Mouse (Mus musculus): ENCODE data around the gene Pla2g2f. TPM values are rescaled to one million over a fixed set of nuclear protein-coding genes. Genes with fewer than 3 reads are reported as not detected.

Pla2g2f gene
- polyA plus RNA-seq, 1 experiment, result 14.5 TPM

DNA sequence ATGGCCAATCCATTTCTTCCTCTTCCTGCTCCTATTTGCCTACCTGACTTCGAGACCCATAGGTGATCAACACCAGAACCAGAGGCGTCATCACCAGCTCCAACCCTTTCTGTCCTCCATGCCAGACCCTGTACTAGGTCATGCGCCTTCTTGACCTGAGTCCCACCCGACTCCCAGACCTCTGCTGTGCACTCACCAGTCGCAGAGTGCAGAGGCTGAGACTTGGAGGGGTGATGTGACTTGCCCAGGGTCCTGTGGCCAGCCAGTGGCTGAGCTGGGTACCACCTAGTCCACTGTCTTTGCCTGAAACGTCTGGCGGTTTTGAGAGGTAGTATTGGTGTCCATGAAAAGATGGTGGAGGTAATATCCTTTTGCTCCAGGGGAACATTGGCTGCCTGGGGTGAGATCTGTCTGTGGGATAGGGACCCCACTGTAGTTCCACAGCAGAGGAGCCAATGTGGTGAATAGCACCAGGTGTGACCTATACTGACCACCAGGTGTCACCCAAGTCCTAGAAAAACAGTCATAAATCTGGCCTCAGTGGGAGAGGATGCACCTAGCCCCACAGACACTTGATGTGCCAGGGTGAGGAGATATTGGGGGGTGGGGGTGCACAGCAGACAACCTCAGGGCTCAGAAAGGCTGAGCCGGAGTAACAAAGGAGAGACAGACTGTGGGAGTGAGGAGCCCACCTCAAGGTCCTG lies 8.9 kb downstream of the Pla2g2f start:
- no peak for TF ChIP-seq POLR2A (IDR thresholded peaks at IDR 0.05; ENCODE audit: low read depth, low read length)
- TF ChIP-seq CTCF (IDR thresholded peaks at IDR 0.05; ENCODE audit: extremely low read depth, insufficient read length, insufficient replicate concordance, low read depth, low read length), result peak; percentile 57; the same call in 1 of the 2 replicates
- WGBS, result 40% methylated on average over 8 of the region's 8 CpGs
- peaks cover 7% of the 10 kb centered on the region for H3K4me1 ChIP-seq (ENCODE audit: control insufficient read depth, insufficient read depth, insufficient read length, low read length)
- H3K4me3 ChIP-seq (ENCODE audit: low read depth, low read length), result no peak overlapping the region
- H3K36me3 ChIP-seq (ENCODE audit: control insufficient read depth, insufficient read depth, low read length), result no peaks in the 10 kb centered on the region
- H3K27ac ChIP-seq (ENCODE audit: insufficient read depth, low read depth, low read length), result 0 out of 2 replicates have a peak overlapping the region, but pooled peaks have one; percentile 13
- no peaks in the 10 kb centered on the region for H3K27me3 ChIP-seq (ENCODE audit: control insufficient read depth, insufficient read depth, low read length)

- H3K27me3 ChIP-seq (ENCODE audit: control insufficient read depth, insufficient read depth, low read length), result no peaks in the 10 kb centered on the region
- no peaks in the 10 kb centered on the region for H3K36me3 ChIP-seq (ENCODE audit: control insufficient read depth, insufficient read depth, low read length)
- H3K4me3 ChIP-seq (ENCODE audit: low read depth, low read length), result no peak overlapping the region
- TF ChIP-seq CTCF (IDR thresholded peaks at IDR 0.05; ENCODE audit: extremely low read depth, insufficient read length, insufficient replicate concordance, low read depth, low read length), result no peak
- no peak for TF ChIP-seq POLR2A (IDR thresholded peaks at IDR 0.05; ENCODE audit: low read depth, low read length)
- H3K27ac ChIP-seq (ENCODE audit: insufficient read depth, low read depth, low read length), result peak overlapping the region; percentile 63
- peaks cover 7% of the 10 kb centered on the region for H3K4me1 ChIP-seq (ENCODE audit: control insufficient read depth, insufficient read depth, insufficient read length, low read length)
- 19% methylated on average over 10 of the region's 10 CpGs for WGBS
These were observed 9.6 kb downstream of the Pla2g2f start for GRCm38 (mm10) chr4:138747851-138748250.

DNA sequence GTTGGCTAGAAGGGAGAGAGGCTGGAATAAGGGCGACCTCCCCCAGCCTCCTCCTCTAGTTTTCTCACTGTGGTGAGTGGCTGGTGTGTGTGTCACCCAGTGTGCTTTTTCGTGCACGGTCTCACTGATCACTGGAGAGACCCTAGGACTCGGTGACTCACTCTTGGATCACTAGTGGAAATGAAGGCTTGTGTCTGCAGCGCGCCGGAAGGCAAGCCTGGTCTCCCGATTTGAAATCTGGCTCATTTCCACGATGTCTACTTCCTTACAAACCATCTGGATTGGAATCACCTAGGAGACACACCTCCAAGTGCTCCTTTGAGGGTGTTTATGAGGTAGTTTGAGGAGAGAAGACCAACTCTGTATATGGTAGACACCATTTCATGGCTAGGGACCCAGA lies 10.6 kb downstream of the Pla2g2f start:
- no peaks in the 10 kb centered on the region for H3K36me3 ChIP-seq (ENCODE audit: control insufficient read depth, insufficient read depth, low read length)
- TF ChIP-seq CTCF (IDR thresholded peaks at IDR 0.05; ENCODE audit: extremely low read depth, insufficient read length, insufficient replicate concordance, low read depth, low read length), result no peak
- no peak for TF ChIP-seq POLR2A (IDR thresholded peaks at IDR 0.05; ENCODE audit: low read depth, low read length)
- H3K27me3 ChIP-seq (ENCODE audit: control insufficient read depth, insufficient read depth, low read length), result no peaks in the 10 kb centered on the region
- no peak overlapping the region for H3K27ac ChIP-seq (ENCODE audit: insufficient read depth, low read depth, low read length)
- peaks cover 7% of the 10 kb centered on the region for H3K4me1 ChIP-seq (ENCODE audit: control insufficient read depth, insufficient read depth, insufficient read length, low read length)
- no peak overlapping the region for H3K4me3 ChIP-seq (ENCODE audit: low read depth, low read length)
- WGBS, result 63% methylated on average over 9 of the region's 9 CpGs

DNA sequence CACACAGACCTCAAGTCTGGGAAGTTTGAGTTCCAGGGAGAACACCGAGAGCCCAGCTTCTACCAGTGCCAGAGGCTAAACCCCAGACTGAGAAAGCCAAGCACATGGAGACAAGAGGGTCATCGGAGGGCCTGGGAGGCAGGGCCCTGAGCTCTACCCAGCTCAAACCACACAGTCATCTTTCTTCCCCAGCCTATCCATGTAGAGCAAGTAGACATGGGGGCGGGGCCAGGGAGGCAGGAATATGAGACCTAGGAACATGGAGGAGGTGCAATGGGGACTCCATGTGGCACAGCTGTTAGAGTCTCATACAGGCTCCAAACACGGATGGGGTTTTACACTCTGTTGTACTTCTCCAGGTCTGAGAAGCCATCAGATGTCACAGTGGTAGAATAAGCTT lies 11.5 kb downstream of the Pla2g2f start:
- H3K27ac ChIP-seq (ENCODE audit: insufficient read depth, low read depth, low read length), result no peak overlapping the region
- WGBS, result 75% methylated on average over 4 of the region's 4 CpGs
- no peak overlapping the region for H3K4me3 ChIP-seq (ENCODE audit: low read depth, low read length)
- H3K4me1 ChIP-seq (ENCODE audit: control insufficient read depth, insufficient read depth, insufficient read length, low read length), result peaks cover 7% of the 10 kb centered on the region
- TF ChIP-seq CTCF (IDR thresholded peaks at IDR 0.05; ENCODE audit: extremely low read depth, insufficient read length, insufficient replicate concordance, low read depth, low read length), result no peak
- TF ChIP-seq POLR2A (IDR thresholded peaks at IDR 0.05; ENCODE audit: low read depth, low read length), result no peak
- H3K27me3 ChIP-seq (ENCODE audit: control insufficient read depth, insufficient read depth, low read length), result no peaks in the 10 kb centered on the region
- H3K36me3 ChIP-seq (ENCODE audit: control insufficient read depth, insufficient read depth, low read length), result no peaks in the 10 kb centered on the region

GRCm38 (mm10) chr4:138739136-138739851 lies 18.1 kb downstream of the Pla2g2f start:
- 53% methylated on average over 7 of the region's 7 CpGs for WGBS
- Histone ChIP-seq H3K27ac (ENCODE audit: insufficient read depth, low read depth, low read length) (no peak overlapping the region), H3K27me3 (ENCODE audit: control insufficient read depth, insufficient read depth, low read length) (no peaks in the 10 kb centered on the region), H3K4me3 (ENCODE audit: low read depth, low read length) (no peak overlapping the region), H3K36me3 (ENCODE audit: control insufficient read depth, insufficient read depth, low read length) (no peaks in the 10 kb centered on the region), H3K4me1 (ENCODE audit: control insufficient read depth, insufficient read depth, insufficient read length, low read length) (peaks cover 15% of the 10 kb centered on the region)
- no peak for TF ChIP-seq CTCF (IDR thresholded peaks at IDR 0.05; ENCODE audit: extremely low read depth, insufficient read length, insufficient replicate concordance, low read depth, low read length)
- no peak for TF ChIP-seq POLR2A (IDR thresholded peaks at IDR 0.05; ENCODE audit: low read depth, low read length)

- WGBS, result 21% methylated on average over 7 of the region's 7 CpGs
- H3K4me1 ChIP-seq (ENCODE audit: control insufficient read depth, insufficient read depth, insufficient read length, low read length), result peaks cover 16% of the 10 kb centered on the region
- H3K36me3 ChIP-seq (ENCODE audit: control insufficient read depth, insufficient read depth, low read length), result no peaks in the 10 kb centered on the region
These were observed 20.4 kb downstream of the Pla2g2f start, which contains the start of gene Ubxn10 for GRCm38 (mm10) chr4:138737031-138737430. Gene Ubxn10, minus strand, starts transcription at chr4:138737167.

GRCm38 (mm10) chr4:138734863-138735262 lies 22.6 kb downstream of the Pla2g2f start:
- Histone ChIP-seq H3K27me3 (ENCODE audit: control insufficient read depth, insufficient read depth, low read length) (no peaks in the 10 kb centered on the region), H3K36me3 (ENCODE audit: control insufficient read depth, insufficient read depth, low read length) (no peaks in the 10 kb centered on the region), H3K27ac (ENCODE audit: insufficient read depth, low read depth, low read length) (no peak overlapping the region), H3K4me3 (ENCODE audit: low read depth, low read length) (no peak overlapping the region), H3K4me1 (ENCODE audit: control insufficient read depth, insufficient read depth, insufficient read length, low read length) (peaks cover 16% of the 10 kb centered on the region)
- 96% methylated on average over 4 of the region's 4 CpGs for WGBS
- no peak for TF ChIP-seq POLR2A (IDR thresholded peaks at IDR 0.05; ENCODE audit: low read depth, low read length)
- no peak for TF ChIP-seq CTCF (IDR thresholded peaks at IDR 0.05; ENCODE audit: extremely low read depth, insufficient read length, insufficient replicate concordance, low read depth, low read length)

More at GRCm38 (mm10) chr4:138737031-138737430, 20.4 kb downstream of the Pla2g2f start, which contains the start of gene Ubxn10:
- peak within 1 kb of the TSS; percentile 69 for H3K27ac ChIP-seq (ENCODE audit: insufficient read depth, low read depth, low read length)
- no peak for TF ChIP-seq POLR2A (IDR thresholded peaks at IDR 0.05; ENCODE audit: low read depth, low read length)
- no peak for TF ChIP-seq CTCF (IDR thresholded peaks at IDR 0.05; ENCODE audit: extremely low read depth, insufficient read length, insufficient replicate concordance, low read depth, low read length)
- no peak within 1 kb of the TSS for H3K4me3 ChIP-seq (ENCODE audit: low read depth, low read length)
- H3K27me3 ChIP-seq (ENCODE audit: control insufficient read depth, insufficient read depth, low read length), result no peaks in the 10 kb centered on the region
